Mouse (Mus musculus): ENCODE data around the gene Cnst. TPM values are rescaled to one million over a fixed set of nuclear protein-coding genes. Genes with fewer than 3 reads are reported as not detected.

Gene Cnst
- polyA plus RNA-seq, 2 experiments = 9.5 to 10.2 TPM

DNA sequence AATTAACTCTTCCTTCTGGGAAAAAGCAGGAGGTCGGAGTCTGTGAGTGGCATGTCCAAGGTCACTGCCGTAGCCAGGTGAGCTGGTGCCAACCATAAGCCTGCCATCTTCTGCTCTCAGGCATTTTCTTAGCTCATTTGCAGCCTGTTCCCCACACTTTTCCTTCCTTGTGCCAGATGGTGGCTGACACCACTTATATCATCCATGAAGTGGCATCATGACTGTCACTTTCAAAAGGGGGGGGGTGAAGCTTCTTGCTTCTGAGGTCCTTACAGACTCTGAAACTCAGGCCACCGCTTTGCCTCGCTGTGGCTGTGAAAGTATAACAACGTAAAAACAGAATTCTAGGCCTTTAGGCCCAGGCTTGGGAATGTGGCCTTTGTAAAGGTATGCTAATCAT, 105.1 kb downstream of the Cnst start:
- WGBS (ENCODE audit: insufficient replicate concordance) = 81% methylated on average over 5 of the region's 5 CpGs
- no peaks in the 10 kb centered on the region for H3K27me3 ChIP-seq (ENCODE audit: control insufficient read depth, insufficient read depth, low read length)
- DNase-seq (ENCODE audit: low read depth in 3 of 3, low spot score in 3 of 3) (no peak), ATAC-seq (ENCODE audit: insufficient read depth) (no peak)
- no peak overlapping the region for H3K27ac ChIP-seq
- no peaks in the 10 kb centered on the region for H3K36me3 ChIP-seq (replicated peaks; ENCODE audit: control insufficient read depth, insufficient read depth, low read depth)
- no peak overlapping the region for H3K4me2 ChIP-seq (ENCODE audit: low read depth)
- no peaks in the 10 kb centered on the region for H3K9me3 ChIP-seq (ENCODE audit: control insufficient read depth, low read length)
- no peak overlapping the region for H3K9ac ChIP-seq (replicated peaks)
- H3K4me1 ChIP-seq (replicated peaks; ENCODE audit: control insufficient read depth in 2 of 2, insufficient read depth in 2 of 2, low read length in 1 of 2) = peaks cover 3 to 7% of the 10 kb centered on the region in 2 experiments
- TF ChIP-seq EP300 (IDR thresholded peaks at IDR 0.05; ENCODE audit: low read depth) (no peak), CTCF (IDR thresholded peaks at IDR 0.05; ENCODE audit: low read depth) (no peak)
- no peak overlapping the region for H3K4me3 ChIP-seq (ENCODE audit: insufficient read depth in 1 of 2, low read depth in 2 of 2, low read length in 2 of 2)

DNA sequence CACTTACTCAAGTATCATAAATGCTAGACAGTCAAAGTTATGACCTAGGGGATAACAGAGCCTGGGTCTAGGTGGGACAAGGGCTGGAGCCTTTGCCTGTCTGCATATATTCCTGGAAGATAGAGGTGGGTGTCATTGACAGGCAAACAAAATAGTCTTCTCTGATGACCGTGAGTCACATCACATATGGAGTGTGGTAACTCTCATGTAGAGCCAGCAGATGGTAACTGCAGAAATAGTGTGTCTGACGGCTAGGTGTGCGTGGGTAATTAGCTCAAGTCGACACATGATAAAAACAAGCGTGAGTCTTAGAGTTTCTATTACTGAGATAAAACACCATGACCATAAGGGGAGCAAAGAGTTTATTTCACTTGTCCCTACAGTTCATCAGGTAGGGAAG, 116.9 kb downstream of the Cnst start:
- WGBS (ENCODE audit: insufficient replicate concordance) = 70% methylated on average over 5 of the region's 5 CpGs
- Histone ChIP-seq H3K4me3 (ENCODE audit: insufficient read depth in 1 of 2, low read depth in 2 of 2, low read length in 2 of 2) (no peak overlapping the region), H3K4me2 (ENCODE audit: low read depth) (no peak overlapping the region), H3K9me3 (ENCODE audit: control insufficient read depth, low read length) (no peaks in the 10 kb centered on the region), H3K4me1 (replicated peaks; ENCODE audit: control insufficient read depth in 2 of 2, insufficient read depth in 2 of 2, low read length in 1 of 2) (no peaks in the 10 kb centered on the region), H3K36me3 (replicated peaks; ENCODE audit: control insufficient read depth, insufficient read depth, low read depth) (no peaks in the 10 kb centered on the region), H3K9ac (replicated peaks) (no peak overlapping the region), H3K27ac (no peak overlapping the region), H3K27me3 (ENCODE audit: control insufficient read depth, insufficient read depth, low read length) (peaks cover 11% of the 10 kb centered on the region)
- DNase-seq (ENCODE audit: low read depth in 3 of 3, low spot score in 3 of 3) = no peak
- no peak for ATAC-seq (ENCODE audit: insufficient read depth)
- no peak for TF ChIP-seq CTCF (IDR thresholded peaks at IDR 0.05; ENCODE audit: low read depth)
- no peak for TF ChIP-seq EP300 (IDR thresholded peaks at IDR 0.05; ENCODE audit: low read depth)

- no peak for DNase-seq (ENCODE audit: low read depth in 3 of 3, low spot score in 3 of 3)
Measured at GRCm38 (mm10) chr1:179664309-179664930, 118.2 kb downstream of the Cnst start.

GRCm38 (mm10) chr1:179666971-179667370, 120.8 kb downstream of the Cnst start:
- WGBS (ENCODE audit: insufficient replicate concordance) = 60% methylated on average over 2 of the region's 2 CpGs
- ATAC-seq (ENCODE audit: insufficient read depth) (no peak), DNase-seq (ENCODE audit: low read depth in 3 of 3, low spot score in 3 of 3) (no peak)
- Histone ChIP-seq H3K27ac (no peak overlapping the region), H3K9ac (replicated peaks) (no peak overlapping the region), H3K36me3 (replicated peaks; ENCODE audit: control insufficient read depth, insufficient read depth, low read depth) (no peaks in the 10 kb centered on the region), H3K4me2 (ENCODE audit: low read depth) (no peak overlapping the region), H3K4me1 (replicated peaks; ENCODE audit: control insufficient read depth in 2 of 2, insufficient read depth in 2 of 2, low read length in 1 of 2) (0 out of 4 replicates have a peak, but pooled peaks cover 0 to 2% of the 10 kb centered on the region in 2 experiments), H3K9me3 (ENCODE audit: control insufficient read depth, low read length) (no peaks in the 10 kb centered on the region), H3K27me3 (ENCODE audit: control insufficient read depth, insufficient read depth, low read length) (peaks cover 26% of the 10 kb centered on the region), H3K4me3 (ENCODE audit: insufficient read depth in 1 of 2, low read depth in 2 of 2, low read length in 2 of 2) (no peak overlapping the region)
- no peak for TF ChIP-seq EP300 (IDR thresholded peaks at IDR 0.05; ENCODE audit: low read depth)
- no peak for TF ChIP-seq CTCF (IDR thresholded peaks at IDR 0.05; ENCODE audit: low read depth)

More at GRCm38 (mm10) chr1:179664309-179664930, 118.2 kb downstream of the Cnst start:
- no peak overlapping the region for H3K9ac ChIP-seq (replicated peaks)
- H3K36me3 ChIP-seq (replicated peaks; ENCODE audit: control insufficient read depth, insufficient read depth, low read depth) = no peaks in the 10 kb centered on the region
- no peak for ATAC-seq (ENCODE audit: insufficient read depth)
- H3K4me2 ChIP-seq (ENCODE audit: low read depth) = no peak overlapping the region
- no peak overlapping the region for H3K27ac ChIP-seq
- H3K4me1 ChIP-seq (replicated peaks; ENCODE audit: control insufficient read depth in 2 of 2, insufficient read depth in 2 of 2, low read length in 1 of 2) = 0 out of 4 replicates have a peak, but pooled peaks cover 0 to 2% of the 10 kb centered on the region in 2 experiments
- no peak overlapping the region for H3K4me3 ChIP-seq (ENCODE audit: insufficient read depth in 1 of 2, low read depth in 2 of 2, low read length in 2 of 2)
- H3K9me3 ChIP-seq (ENCODE audit: control insufficient read depth, low read length) = no peaks in the 10 kb centered on the region
- no peak for TF ChIP-seq EP300 (IDR thresholded peaks at IDR 0.05; ENCODE audit: low read depth)
- no peak for TF ChIP-seq CTCF (IDR thresholded peaks at IDR 0.05; ENCODE audit: low read depth)
- peaks cover 25% of the 10 kb centered on the region for H3K27me3 ChIP-seq (ENCODE audit: control insufficient read depth, insufficient read depth, low read length)
- 61% methylated on average over 4 of the region's 4 CpGs for WGBS (ENCODE audit: insufficient replicate concordance)

- WGBS (ENCODE audit: insufficient replicate concordance) = 28% methylated on average over 7 of the region's 7 CpGs
- H3K4me3 ChIP-seq (ENCODE audit: insufficient read depth in 1 of 2, low read depth in 2 of 2, low read length in 2 of 2) = peak overlapping the region; percentile 53 to 56; a peak in 3 of 4 replicates
Measured at GRCm38 (mm10) chr1:179667450-179667849, 121.3 kb downstream of the Cnst start.

More at GRCm38 (mm10) chr1:179667450-179667849, 121.3 kb downstream of the Cnst start:
- DNase-seq (ENCODE audit: low read depth in 3 of 3, low spot score in 3 of 3) (no peak), ATAC-seq (ENCODE audit: insufficient read depth) (no peak)
- H3K9ac ChIP-seq (replicated peaks) = no peak overlapping the region
- no peaks in the 10 kb centered on the region for H3K36me3 ChIP-seq (replicated peaks; ENCODE audit: control insufficient read depth, insufficient read depth, low read depth)
- no peak for TF ChIP-seq EP300 (IDR thresholded peaks at IDR 0.05; ENCODE audit: low read depth)
- no peak for TF ChIP-seq CTCF (IDR thresholded peaks at IDR 0.05; ENCODE audit: low read depth)
- no peaks in the 10 kb centered on the region for H3K9me3 ChIP-seq (ENCODE audit: control insufficient read depth, low read length)
- H3K27ac ChIP-seq = no peak overlapping the region
- 0 out of 4 replicates have a peak, but pooled peaks cover 0 to 2% of the 10 kb centered on the region in 2 experiments for H3K4me1 ChIP-seq (replicated peaks; ENCODE audit: control insufficient read depth in 2 of 2, insufficient read depth in 2 of 2, low read length in 1 of 2)
- peaks cover 26% of the 10 kb centered on the region for H3K27me3 ChIP-seq (ENCODE audit: control insufficient read depth, insufficient read depth, low read length)
- peak overlapping the region; percentile 64 for H3K4me2 ChIP-seq (ENCODE audit: low read depth)

All from liver, embryonic 14.5 days (tissue).